Mouse (Mus musculus) CH12.LX (cell line): ENCODE results near the gene BC034090. TPM values are rescaled to one million over a fixed set of nuclear protein-coding genes. Genes with fewer than 3 reads are reported as not detected.

ENCODE experiments used
- DNase-seq: peaks from one replicate; pipeline ENCODE4 v3.0.0-alpha.2; 2013; ENCODE audit errors: extremely low read depth
- H3K27ac ChIP-seq: 2 replicates; pipeline ENCODE4 v1.5.1; 2012; ENCODE audit warnings: low read depth, mild to moderate bottlenecking, control low read depth, moderate library complexity; ENCODE audit not compliant: insufficient read depth
- H3K27me3 ChIP-seq: replicated peaks from 2 replicates; pipeline ENCODE3; 2012; ENCODE audit warnings: inconsistent platforms
- H3K36me3 ChIP-seq, 2 experiments: replicated peaks in 1 of 2; 2 replicates each; pipeline versions ENCODE3 to v1.6.1; 2012; ENCODE audit warnings: inconsistent platforms in 1 of 2, low read length in 1 of 2, mild to moderate bottlenecking in 1 of 2, mixed read lengths in 1 of 2, moderate library complexity in 1 of 2; ENCODE audit not compliant: control insufficient read depth in 1 of 2, insufficient read depth in 1 of 2
- H3K4me1 ChIP-seq, 2 experiments: 2 replicates each; pipeline ENCODE4 v1.6.1; 2012; ENCODE audit warnings: inconsistent platforms in 1 of 2, moderate library complexity in 1 of 2; ENCODE audit not compliant: insufficient read depth in 2 of 2, control insufficient read depth in 1 of 2
- H3K4me2 ChIP-seq: 2 replicates; pipeline ENCODE4 v1.6.1; 2012; ENCODE audit warnings: low read depth, mild to moderate bottlenecking, control low read depth; ENCODE audit not compliant: poor library complexity, insufficient read depth, severe bottlenecking
- H3K4me3 ChIP-seq, 3 experiments: fragments of 150-350 bp in 1 of 3; sonication (generic) in 1 of 3; replicated peaks in 1 of 3; 2 replicates each; pipeline versions ENCODE3 to v1.5.1; 2011 to 2012; ENCODE audit warnings: low read depth in 2 of 3, low read length in 2 of 3, mild to moderate bottlenecking in 2 of 3, moderate library complexity in 2 of 3, control low read depth in 1 of 3, improper control_type of control experiment in 1 of 3, inconsistent platforms in 1 of 3, mixed read lengths in 1 of 3; ENCODE audit not compliant: poor library complexity in 1 of 3
- H3K79me2 ChIP-seq: replicated peaks from 2 replicates; pipeline ENCODE4 v1.6.1; 2012; ENCODE audit warnings: mild to moderate bottlenecking, moderate library complexity; ENCODE audit not compliant: control insufficient read depth, poor library complexity, insufficient read depth, severe bottlenecking; ENCODE audit errors: extremely low read depth
- H3K9ac ChIP-seq: 2 replicates; pipeline ENCODE4 v1.6.1; 2012; ENCODE audit warnings: low read depth, mild to moderate bottlenecking, control low read depth, moderate library complexity; ENCODE audit not compliant: insufficient read depth
- H3K9me3 ChIP-seq: replicated peaks from 2 replicates; pipeline ENCODE3; 2012; ENCODE audit warnings: low read length, inconsistent platforms, mixed read lengths
- CHD1 ChIP-seq: IDR thresholded peaks from 2 replicates; pipeline ENCODE4 v1.6.1; 2012; ENCODE audit warnings: low read depth, low read length, improper control_type of control experiment, inconsistent platforms
- CHD2 ChIP-seq: IDR thresholded peaks from 2 replicates; pipeline ENCODE4 v1.6.1; 2011; ENCODE audit warnings: low read length, improper control_type of control experiment
- E2F4 ChIP-seq: IDR thresholded peaks from 2 replicates; pipeline ENCODE4 v1.6.1; 2011; ENCODE audit warnings: low read depth, low read length, improper control_type of control experiment; ENCODE audit not compliant: insufficient replicate concordance
- ELF1 ChIP-seq: IDR thresholded peaks from 2 replicates; pipeline ENCODE4 v1.6.1; 2014; ENCODE audit warnings: low read depth, mild to moderate bottlenecking, inconsistent platforms, low read length, improper control_type of control experiment
- ETS1 ChIP-seq: conservative IDR thresholded peaks from 2 replicates; pipeline ENCODE4 v1.6.1; 2012; ENCODE audit warnings: low read depth, mild to moderate bottlenecking, inconsistent platforms, low read length, improper control_type of control experiment, moderate library complexity
- HCFC1 ChIP-seq: IDR thresholded peaks from 2 replicates; pipeline ENCODE4 v1.6.1; 2012; ENCODE audit warnings: low read depth, mild to moderate bottlenecking, inconsistent platforms, low read length, improper control_type of control experiment
- IRF4 ChIP-seq: IDR thresholded peaks from 2 replicates; pipeline ENCODE4 v1.6.1; 2014; ENCODE audit warnings: low read depth, mild to moderate bottlenecking, inconsistent platforms, low read length, improper control_type of control experiment
- JUN ChIP-seq: IDR thresholded peaks from 2 replicates; pipeline ENCODE4 v1.6.1; 2011; ENCODE audit warnings: low read depth, mild to moderate bottlenecking, low read length, improper control_type of control experiment, moderate library complexity; ENCODE audit not compliant: insufficient read depth
- KAT2A ChIP-seq: IDR thresholded peaks from 2 replicates; pipeline ENCODE4 v1.6.1; 2012; ENCODE audit warnings: low read length, improper control_type of control experiment, inconsistent platforms; ENCODE audit not compliant: insufficient replicate concordance
- MAFK ChIP-seq: IDR thresholded peaks from 2 replicates; pipeline ENCODE4 v1.6.1; 2011; ENCODE audit warnings: low read length, improper control_type of control experiment; ENCODE audit not compliant: insufficient replicate concordance
- MAZ ChIP-seq: IDR thresholded peaks from 2 replicates; pipeline ENCODE4 v1.6.1; 2012; ENCODE audit warnings: low read depth, mild to moderate bottlenecking, inconsistent platforms, low read length, improper control_type of control experiment, moderate library complexity
- MEF2A ChIP-seq: IDR thresholded peaks from 2 replicates; pipeline ENCODE4 v1.6.1; 2014; ENCODE audit warnings: low read depth, mild to moderate bottlenecking, inconsistent platforms, low read length, improper control_type of control experiment, borderline replicate concordance
- MXI1 ChIP-seq: IDR thresholded peaks from 2 replicates; pipeline ENCODE4 v1.6.1; 2011; ENCODE audit warnings: mild to moderate bottlenecking, low read depth, low read length, improper control_type of control experiment
- NELFE ChIP-seq: IDR thresholded peaks from 2 replicates; pipeline ENCODE4 v1.6.1; 2011; ENCODE audit warnings: low read depth, low read length, improper control_type of control experiment
- NRF1 ChIP-seq: IDR thresholded peaks from 2 replicates; pipeline ENCODE4 v1.6.1; 2014; ENCODE audit warnings: low read depth, mild to moderate bottlenecking, inconsistent platforms, low read length, improper control_type of control experiment, moderate library complexity
- PAX5 ChIP-seq: IDR thresholded peaks from 2 replicates; pipeline ENCODE4 v1.6.1; 2012; ENCODE audit warnings: low read length, inconsistent platforms, mixed read lengths
- POLR2A ChIP-seq: IDR thresholded peaks from 2 replicates; pipeline ENCODE4 v1.6.1; 2011; ENCODE audit warnings: low read depth, mild to moderate bottlenecking, improper control_type of control experiment, low read length
- POLR2AphosphoS2 ChIP-seq: IDR thresholded peaks from 2 replicates; pipeline ENCODE4 v1.6.1; 2011; ENCODE audit warnings: low read depth, low read length, improper control_type of control experiment
- RAD21 ChIP-seq: IDR thresholded peaks from 2 replicates; pipeline ENCODE4 v1.6.1; 2011; ENCODE audit warnings: low read depth, mild to moderate bottlenecking, low read length, improper control_type of control experiment, moderate library complexity
- SIN3A ChIP-seq: IDR thresholded peaks from 2 replicates; pipeline ENCODE4 v1.6.1; 2012; ENCODE audit warnings: low read length, improper control_type of control experiment, inconsistent platforms
- TCF12 ChIP-seq: IDR thresholded peaks from 2 replicates; pipeline ENCODE4 v1.6.1; 2014; ENCODE audit warnings: low read depth, mild to moderate bottlenecking, inconsistent platforms, low read length, improper control_type of control experiment
- UBTF ChIP-seq: IDR thresholded peaks from 2 replicates; pipeline ENCODE4 v1.6.1; 2012; ENCODE audit warnings: low read depth, mild to moderate bottlenecking, inconsistent platforms, low read length, improper control_type of control experiment, moderate library complexity
- USF1 ChIP-seq: IDR thresholded peaks from 2 replicates; pipeline ENCODE4 v1.6.1; 2014; ENCODE audit warnings: low read depth, mild to moderate bottlenecking, inconsistent platforms, low read length, improper control_type of control experiment
- USF2 ChIP-seq: conservative IDR thresholded peaks from 2 replicates; pipeline ENCODE4 v1.6.1; 2011; ENCODE audit warnings: low read depth, low read length, improper control_type of control experiment
- ZC3H11A ChIP-seq: IDR thresholded peaks from 2 replicates; pipeline ENCODE4 v1.6.1; 2012; ENCODE audit warnings: low read depth, mild to moderate bottlenecking, inconsistent platforms, low read length, improper control_type of control experiment
- ZKSCAN1 ChIP-seq: IDR thresholded peaks from 2 replicates; pipeline ENCODE4 v1.6.1; 2012; ENCODE audit warnings: low read depth, inconsistent platforms, low read length, improper control_type of control experiment, borderline replicate concordance
- ZMIZ1 ChIP-seq: IDR thresholded peaks from 2 replicates; pipeline ENCODE4 v1.6.1; 2012; ENCODE audit warnings: low read depth, mild to moderate bottlenecking, inconsistent platforms, low read length, improper control_type of control experiment
- ZNF384 ChIP-seq: IDR thresholded peaks from 2 replicates; pipeline ENCODE4 v1.6.1; 2012; ENCODE audit warnings: low read depth, low read length, improper control_type of control experiment, inconsistent platforms
- dilution Hi-C: fragments of 300-500 bp; cut with MboI; formaldehyde crosslinking; loops from 2 replicates; pipeline ENCODE4 v1.14.3; 2020; ENCODE audit warnings: low sequenced_read_pairs; ENCODE audit not compliant: extremely low pct_unique_long_range_greater_than_20kb, extremely low pct_ligation_motif_present
- in situ Hi-C: fragments of 300-500 bp; cut with MboI; formaldehyde crosslinking; loops from 3 replicates; pipeline ENCODE4 v1.14.3; 2019; ENCODE audit warnings: low sequenced_read_pairs, low pct_ligation_motif_present, low pct_unique_long_range_greater_than_20kb, mixed read lengths
- polyA plus RNA-seq: library from polyadenylated mRNA; unstranded; fragments of >175 nt; gene quantifications from 2 replicates; pipeline ENCODE4 v1.2.1, GENCODE M21; 2012; ENCODE audit warnings: low read depth; ENCODE audit not compliant: insufficient read length
- total RNA-seq, 2 experiments: library from RNA; depleted of rRNA; stranded (reverse); fragments of 300-350 nt in 1 of 2; fragments of >200 nt in 1 of 2; gene quantifications; 2 replicates each; pipeline ENCODE4 v1.2.3; 2012 to 2014

Gene BC034090
- total and polyA plus RNA-seq, 3 experiments: 1.6 to 4.6 (median 3.0) TPM

DNA sequence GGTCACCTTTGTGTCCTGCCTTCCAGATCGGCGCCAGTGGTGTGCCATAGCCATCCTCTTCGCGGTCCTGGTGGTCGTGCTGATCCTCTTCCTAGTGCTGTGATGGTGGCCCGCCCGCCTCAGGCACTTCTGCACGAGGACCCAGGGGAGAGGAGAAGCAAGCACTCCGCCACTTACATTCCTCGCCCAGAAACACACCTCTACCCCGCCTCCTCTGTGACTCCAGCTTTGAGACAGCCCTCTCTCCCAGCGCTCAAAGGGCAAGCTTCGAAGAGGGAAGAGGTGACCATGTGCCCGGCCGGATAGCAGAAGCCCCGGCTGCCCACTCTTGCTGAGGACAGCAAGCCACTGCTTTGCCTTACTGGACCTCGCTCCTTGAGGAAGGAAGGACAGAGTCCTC, 42.3 kb downstream of the BC034090 start:
- no peaks in the 10 kb centered on the region for H3K79me2 ChIP-seq
- H3K9me3 ChIP-seq: peaks cover 3% of the 10 kb centered on the region
- TF ChIP-seq ELF1 (no peak), USF2 (no peak), E2F4 (no peak), POLR2AphosphoS2 (no peak), TCF12 (no peak), SIN3A (no peak), MXI1 (no peak), MAFK (no peak), UBTF (no peak), MEF2A (no peak), ZNF384 (no peak), MAZ (no peak), NELFE (no peak), RAD21 (no peak), KAT2A (no peak), POLR2A (no peak)
- no peak overlapping the region for H3K27ac ChIP-seq
- H3K36me3 ChIP-seq: peaks cover 42 to 92% of the 10 kb centered on the region in 2 experiments
- no peak overlapping the region for H3K9ac ChIP-seq
- H3K4me3 ChIP-seq: no peak overlapping the region
- no peak overlapping the region for H3K4me2 ChIP-seq
- H3K4me1 ChIP-seq: peaks cover 3 to 14% of the 10 kb centered on the region in 2 experiments
- in situ Hi-C loops: loop anchor here (25.0 kb wide), 1 partner anchor 915 kb away; no protein-coding TSS in a partner anchor
- dilution Hi-C loops: loop anchor here (25.0 kb wide), 1 partner anchor 165 kb away; no protein-coding TSS in a partner anchor
- DNase-seq: no peak
- H3K27me3 ChIP-seq: no peaks in the 10 kb centered on the region

GRCm38 (mm10) chr1:155201373-155201879, 42.8 kb downstream of the BC034090 start:
- no peak for TF ChIP-seq POLR2AphosphoS2
- no peak for TF ChIP-seq ZC3H11A
- TF ChIP-seq JUN: no peak
- TF ChIP-seq NRF1: no peak
- no peak for TF ChIP-seq CHD1
- no peak for TF ChIP-seq RAD21
- no peak for TF ChIP-seq IRF4
- TF ChIP-seq ZKSCAN1: no peak
- no peak for TF ChIP-seq UBTF
- no peak for TF ChIP-seq HCFC1
- no peak for TF ChIP-seq MAFK
- TF ChIP-seq ZMIZ1: no peak
- TF ChIP-seq PAX5: no peak
- TF ChIP-seq USF1: no peak
- no peak for TF ChIP-seq MEF2A
- no peak for TF ChIP-seq ETS1
- TF ChIP-seq CHD2: no peak
- peaks cover 42 to 93% of the 10 kb centered on the region in 2 experiments for H3K36me3 ChIP-seq
- no peak overlapping the region for H3K4me3 ChIP-seq
- peaks cover 3 to 14% of the 10 kb centered on the region in 2 experiments for H3K4me1 ChIP-seq
- H3K27me3 ChIP-seq: no peaks in the 10 kb centered on the region
- no peaks in the 10 kb centered on the region for H3K79me2 ChIP-seq
- H3K4me2 ChIP-seq: no peak overlapping the region
- dilution Hi-C loops (loop anchor here (25.0 kb wide), 1 partner anchor 164 kb away; no protein-coding TSS in a partner anchor), in situ Hi-C loops (loop anchor here (25.0 kb wide), 1 partner anchor 914 kb away; no protein-coding TSS in a partner anchor)
- peaks cover 3% of the 10 kb centered on the region for H3K9me3 ChIP-seq
- no peak overlapping the region for H3K9ac ChIP-seq
- DNase-seq: no peak
- no peak overlapping the region for H3K27ac ChIP-seq
